Mouse (Mus musculus): Measurements from ENCODE around the gene Palld. TPM values are rescaled to one million over a fixed set of nuclear protein-coding genes. Genes with fewer than 3 reads are reported as not detected.

The Palld gene
- total and polyA plus RNA-seq, 3 experiments: 0.87 to 7.1 (median 2.6) TPM

- no peak for DNase-seq (ENCODE audit: extremely low read depth)
- H3K79me2 ChIP-seq (replicated peaks; ENCODE audit: control insufficient read depth, extremely low read depth, insufficient read depth, poor library complexity, severe bottlenecking): no peaks in the 10 kb centered on the region
- H3K4me3 ChIP-seq (replicated peaks in 1 of 3; ENCODE audit: low read depth in 2 of 3, low read length in 2 of 3, poor library complexity in 1 of 3): no peak overlapping the region
- no peaks in the 10 kb centered on the region for H3K9me3 ChIP-seq (replicated peaks; ENCODE audit: low read length)
- H3K36me3 ChIP-seq (replicated peaks in 1 of 2; ENCODE audit: control insufficient read depth in 1 of 2, insufficient read depth in 1 of 2, low read length in 1 of 2): no peaks in the 10 kb centered on the region
- peaks cover 7 to 18% of the 10 kb centered on the region in 2 experiments for H3K4me1 ChIP-seq (ENCODE audit: control insufficient read depth in 1 of 2, insufficient read depth in 2 of 2)
- no peak overlapping the region for H3K9ac ChIP-seq (ENCODE audit: insufficient read depth, low read depth)
- H3K27me3 ChIP-seq (replicated peaks): no peaks in the 10 kb centered on the region
- no peak overlapping the region for H3K27ac ChIP-seq (ENCODE audit: insufficient read depth, low read depth)
- in situ Hi-C loops (cut with MboI; ENCODE audit: low pct_ligation_motif_present, low pct_unique_long_range_greater_than_20kb, low sequenced_read_pairs): no loop called here
- TF ChIP-seq ELF1 (IDR thresholded peaks at IDR 0.05; ENCODE audit: low read depth, low read length) (no peak), KAT2A (IDR thresholded peaks at IDR 0.05; ENCODE audit: insufficient replicate concordance, low read length) (no peak), TBP (conservative IDR thresholded peaks at IDR 0.05; ENCODE audit: low read depth, low read length) (no peak), ZNF384 (IDR thresholded peaks at IDR 0.05; ENCODE audit: low read depth, low read length) (no peak), E2F4 (IDR thresholded peaks at IDR 0.05; ENCODE audit: insufficient replicate concordance, low read depth, low read length) (no peak), ETS1 (conservative IDR thresholded peaks at IDR 0.05; ENCODE audit: low read depth, low read length) (no peak), MAFK (IDR thresholded peaks at IDR 0.05; ENCODE audit: insufficient replicate concordance, low read length) (no peak), CTCF (conservative IDR thresholded peaks at IDR 0.05 in 1 of 2, IDR thresholded peaks at IDR 0.05 in 1 of 2; ENCODE audit: low read depth in 2 of 2, low read length in 2 of 2) (no peak), CHD2 (IDR thresholded peaks at IDR 0.05; ENCODE audit: low read length) (no peak), SIN3A (IDR thresholded peaks at IDR 0.05; ENCODE audit: low read length) (no peak), GABPA (IDR thresholded peaks at IDR 0.05; ENCODE audit: insufficient replicate concordance, low read depth, low read length) (no peak), MEF2A (IDR thresholded peaks at IDR 0.05; ENCODE audit: borderline replicate concordance, low read depth, low read length) (no peak), UBTF (IDR thresholded peaks at IDR 0.05; ENCODE audit: low read depth, low read length) (no peak)
- no peak overlapping the region for H3K4me2 ChIP-seq (ENCODE audit: insufficient read depth, low read depth, poor library complexity, severe bottlenecking)
- dilution Hi-C loops (cut with MboI; ENCODE audit: extremely low pct_ligation_motif_present, extremely low pct_unique_long_range_greater_than_20kb, low sequenced_read_pairs): no loop called here
These were observed 422.1 kb downstream of the Palld start for GRCm38 (mm10) chr8:61480260-61480967.

- in situ Hi-C loops (cut with MboI; ENCODE audit: low pct_ligation_motif_present, low pct_unique_long_range_greater_than_20kb, low sequenced_read_pairs) (loop anchor here (10.0 kb wide), 1 partner anchor 95 kb away; no protein-coding TSS in a partner anchor), dilution Hi-C loops (cut with MboI; ENCODE audit: extremely low pct_ligation_motif_present, extremely low pct_unique_long_range_greater_than_20kb, low sequenced_read_pairs) (no loop called here)
- peak; percentile 66 for DNase-seq (ENCODE audit: extremely low read depth)
- no peak overlapping the region for H3K4me2 ChIP-seq (ENCODE audit: insufficient read depth, low read depth, poor library complexity, severe bottlenecking)
- H3K9ac ChIP-seq (ENCODE audit: insufficient read depth, low read depth): no peak overlapping the region
- peaks cover 11 to 25% of the 10 kb centered on the region in 2 experiments for H3K4me1 ChIP-seq (ENCODE audit: control insufficient read depth in 1 of 2, insufficient read depth in 2 of 2)
- no peaks in the 10 kb centered on the region for H3K27me3 ChIP-seq (replicated peaks)
- no peak overlapping the region for H3K4me3 ChIP-seq (replicated peaks in 1 of 3; ENCODE audit: low read depth in 2 of 3, low read length in 2 of 3, poor library complexity in 1 of 3)
- no peak overlapping the region for H3K27ac ChIP-seq (ENCODE audit: insufficient read depth, low read depth)
- no peaks in the 10 kb centered on the region for H3K36me3 ChIP-seq (replicated peaks in 1 of 2; ENCODE audit: control insufficient read depth in 1 of 2, insufficient read depth in 1 of 2, low read length in 1 of 2)
- no peaks in the 10 kb centered on the region for H3K9me3 ChIP-seq (replicated peaks; ENCODE audit: low read length)
- no peaks in the 10 kb centered on the region for H3K79me2 ChIP-seq (replicated peaks; ENCODE audit: control insufficient read depth, extremely low read depth, insufficient read depth, poor library complexity, severe bottlenecking)
- TF ChIP-seq USF2 (conservative IDR thresholded peaks at IDR 0.05; ENCODE audit: low read depth, low read length): no peak
- TF ChIP-seq CHD2 (IDR thresholded peaks at IDR 0.05; ENCODE audit: low read length): no peak
- no peak for TF ChIP-seq KAT2A (IDR thresholded peaks at IDR 0.05; ENCODE audit: insufficient replicate concordance, low read length)
- no peak for TF ChIP-seq ZMIZ1 (IDR thresholded peaks at IDR 0.05; ENCODE audit: low read depth, low read length)
- TF ChIP-seq RAD21 (IDR thresholded peaks at IDR 0.05; ENCODE audit: low read depth, low read length): peak; percentile 67
- TF ChIP-seq TCF12 (IDR thresholded peaks at IDR 0.05; ENCODE audit: low read depth, low read length): no peak
- TF ChIP-seq ZC3H11A (IDR thresholded peaks at IDR 0.05; ENCODE audit: low read depth, low read length): peak; percentile 42
- TF ChIP-seq SMC3 (IDR thresholded peaks at IDR 0.05; ENCODE audit: low read depth, low read length): peak; percentile 92
- TF ChIP-seq ELF1 (IDR thresholded peaks at IDR 0.05; ENCODE audit: low read depth, low read length): 0 out of 2 replicates have a peak, but pooled peaks have one; percentile 8
- peak; percentile 43; the same call in 1 of the 2 replicates for TF ChIP-seq NELFE (IDR thresholded peaks at IDR 0.05; ENCODE audit: low read depth, low read length)
- TF ChIP-seq EP300 (IDR thresholded peaks at IDR 0.05; ENCODE audit: low read length): no peak
- TF ChIP-seq CTCF (conservative IDR thresholded peaks at IDR 0.05 in 1 of 2, IDR thresholded peaks at IDR 0.05 in 1 of 2; ENCODE audit: low read depth in 2 of 2, low read length in 2 of 2): peak in 1 of 2 experiments; percentile 82; a peak in 2 of 4 replicates
- no peak for TF ChIP-seq NRF1 (IDR thresholded peaks at IDR 0.05; ENCODE audit: low read depth, low read length)
- no peak for TF ChIP-seq ZKSCAN1 (IDR thresholded peaks at IDR 0.05; ENCODE audit: borderline replicate concordance, low read depth, low read length)
- no peak for TF ChIP-seq MAZ (IDR thresholded peaks at IDR 0.05; ENCODE audit: low read depth, low read length)
- TF ChIP-seq IRF4 (IDR thresholded peaks at IDR 0.05; ENCODE audit: low read depth, low read length): 0 out of 2 replicates have a peak, but pooled peaks have one; percentile 7
These were observed 422.8 kb downstream of the Palld start for GRCm38 (mm10) chr8:61479506-61480214.
